Mouse (Mus musculus) forebrain, embryonic 13.5 days (tissue): Measurements from ENCODE around the gene Gja1. TPM values are rescaled to one million over a fixed set of nuclear protein-coding genes. Genes with fewer than 3 reads are reported as not detected.
"Not testable (repeated sequence)": the region's sequence is repeated elsewhere in the genome, so short reads cannot be mapped to it uniquely, and the experiment has no call there.

Experiments used
- ATAC-seq: fragments of 200-750 bp; cut with Nextera tagmentation; 2 replicates; pipeline ENCODE4 v1.8.0; 2017
- H3K27ac ChIP-seq: fragments of 300-500 bp; sonication (generic); 2 replicates; pipeline ENCODE4 v1.5.1; 2015; ENCODE audit warnings: inconsistent platforms, mild to moderate bottlenecking, moderate library complexity
- H3K27me3 ChIP-seq: fragments of 300-500 bp; sonication (generic); 2 replicates; pipeline ENCODE4 v1.6.1; 2015; ENCODE audit warnings: mild to moderate bottlenecking, inconsistent platforms
- H3K36me3 ChIP-seq: fragments of 300-500 bp; sonication (generic); 2 replicates; pipeline ENCODE4 v1.6.1; 2015; ENCODE audit warnings: mild to moderate bottlenecking, inconsistent platforms; ENCODE audit not compliant: poor library complexity, severe bottlenecking
- H3K4me1 ChIP-seq: fragments of 300-500 bp; sonication (generic); 2 replicates; pipeline ENCODE4 v1.6.1; 2015; ENCODE audit warnings: inconsistent platforms
- H3K4me2 ChIP-seq: fragments of 300-500 bp; sonication (generic); 2 replicates; pipeline ENCODE4 v1.6.1; 2015; ENCODE audit warnings: inconsistent platforms, mild to moderate bottlenecking, moderate library complexity
- H3K4me3 ChIP-seq: fragments of 300-500 bp; sonication (generic); 2 replicates; pipeline ENCODE4 v1.5.1; 2015; ENCODE audit warnings: mild to moderate bottlenecking, inconsistent platforms
- H3K9ac ChIP-seq: fragments of 300-500 bp; sonication (generic); 2 replicates; pipeline ENCODE4 v1.6.1; 2015; ENCODE audit warnings: mild to moderate bottlenecking, inconsistent platforms
- H3K9me3 ChIP-seq: fragments of 300-500 bp; sonication (generic); replicated peaks from 2 replicates; pipeline ENCODE4 v1.6.1; 2016; ENCODE audit warnings: inconsistent platforms
- WGBS: fragments of 180-500 bp; shearing (Covaris S2); methylation state at CpG from one replicate; pipeline ENCODE4 v1.1.7; 2015; 5-methylcytosine and 5-hydroxymethylcytosine counted together
- polyA plus RNA-seq: library from polyadenylated mRNA; unstranded; fragments of >200 nt; fragmentation: Nextera tagmentation; extraction: Ambion mirVana; gene quantifications from 2 replicates; pipeline ENCODE4 v1.2.1, GENCODE M21; 2015

The Gja1 gene
- polyA plus RNA-seq, 1 experiment from 2014 or later, result 76.0 TPM

GRCm38 (mm10) chr10:56385195-56386109 lies 8.3 kb downstream of the Gja1 start:
- Histone ChIP-seq H3K4me1 (peaks cover 7% of the 10 kb centered on the region), H3K4me3 (no peak overlapping the region), H3K9me3 (peaks cover 5% of the 10 kb centered on the region; the same call in 1 of the 2 replicates), H3K27me3 (no peaks in the 10 kb centered on the region), H3K9ac (no peak overlapping the region), H3K4me2 (no peak overlapping the region), H3K36me3 (peaks cover 28% of the 10 kb centered on the region), H3K27ac (no peak overlapping the region)
- WGBS, result 53% methylated on average over 13 of the region's 13 CpGs
- peak; percentile 75 for ATAC-seq

- no peak overlapping the region for H3K4me3 ChIP-seq
- H3K27ac ChIP-seq, result no peak overlapping the region
- no peak overlapping the region for H3K9ac ChIP-seq
- 80% methylated on average over 6 of the region's 6 CpGs for WGBS
- no peaks in the 10 kb centered on the region for H3K27me3 ChIP-seq
- H3K4me2 ChIP-seq, result no peak overlapping the region
- peaks cover 2% of the 10 kb centered on the region; the same call in 1 of the 2 replicates for H3K9me3 ChIP-seq
- H3K4me1 ChIP-seq, result no peaks in the 10 kb centered on the region
- peaks cover 26% of the 10 kb centered on the region for H3K36me3 ChIP-seq
- no peak for ATAC-seq
These were observed 16.1 kb downstream of the Gja1 start for GRCm38 (mm10) chr10:56393095-56393784.

GRCm38 (mm10) chr10:56393815-56394417 lies 16.8 kb downstream of the Gja1 start:
- not testable (repeated sequence) for H3K4me1 ChIP-seq, ATAC-seq, H3K9me3 ChIP-seq, H3K4me3 ChIP-seq, H3K27me3 ChIP-seq, H3K27ac ChIP-seq, H3K9ac ChIP-seq, H3K4me2 ChIP-seq
- H3K36me3 ChIP-seq, result peaks cover 19% of the 10 kb centered on the region
- WGBS, result 91% methylated on average over 7 of the region's 7 CpGs

GRCm38 (mm10) chr10:56397875-56398274 lies 20.7 kb downstream of the Gja1 start:
- Histone ChIP-seq H3K27ac (no peak overlapping the region), H3K4me1 (no peaks in the 10 kb centered on the region), H3K9me3 (no peaks in the 10 kb centered on the region), H3K9ac (no peak overlapping the region), H3K36me3 (no peaks in the 10 kb centered on the region), H3K4me2 (no peak overlapping the region), H3K4me3 (no peak overlapping the region), H3K27me3 (no peaks in the 10 kb centered on the region)
- no peak for ATAC-seq
- WGBS, result 73% methylated on average over 8 of the region's 8 CpGs

GRCm38 (mm10) chr10:56398310-56398709 lies 21.2 kb downstream of the Gja1 start:
- H3K9ac ChIP-seq, result no peak overlapping the region
- no peaks in the 10 kb centered on the region for H3K36me3 ChIP-seq
- H3K4me3 ChIP-seq, result no peak overlapping the region
- H3K4me2 ChIP-seq, result no peak overlapping the region
- no peak overlapping the region for H3K27ac ChIP-seq
- no peaks in the 10 kb centered on the region for H3K4me1 ChIP-seq
- no peaks in the 10 kb centered on the region for H3K9me3 ChIP-seq
- no peaks in the 10 kb centered on the region for H3K27me3 ChIP-seq
- 96% methylated on average over 2 of the region's 2 CpGs for WGBS
- ATAC-seq, result no peak

GRCm38 (mm10) chr10:56401396-56401795 lies 24.3 kb downstream of the Gja1 start:
- not testable (repeated sequence) for H3K9me3 ChIP-seq, H3K36me3 ChIP-seq, H3K4me2 ChIP-seq, H3K9ac ChIP-seq, H3K27me3 ChIP-seq, H3K27ac ChIP-seq, H3K4me1 ChIP-seq, ATAC-seq, H3K4me3 ChIP-seq
- WGBS, result 92% methylated on average over 8 of the region's 8 CpGs

GRCm38 (mm10) chr10:56405934-56406333 lies 28.8 kb downstream of the Gja1 start:
- H3K4me1 ChIP-seq, result no peaks in the 10 kb centered on the region
- no peaks in the 10 kb centered on the region for H3K9me3 ChIP-seq
- H3K27ac ChIP-seq, result no peak overlapping the region
- H3K36me3 ChIP-seq, result no peaks in the 10 kb centered on the region
- WGBS, result 89% methylated on average over 9 of the region's 9 CpGs
- ATAC-seq, result no peak
- H3K9ac ChIP-seq, result no peak overlapping the region
- no peaks in the 10 kb centered on the region for H3K27me3 ChIP-seq
- H3K4me3 ChIP-seq, result no peak overlapping the region
- H3K4me2 ChIP-seq, result no peak overlapping the region

GRCm38 (mm10) chr10:56406386-56407130 lies 29.4 kb downstream of the Gja1 start:
- WGBS, result 95% methylated on average over 6 of the region's 6 CpGs

GRCm38 (mm10) chr10:56415894-56416570 lies 38.9 kb downstream of the Gja1 start:
- Histone ChIP-seq H3K27ac (no peak overlapping the region), H3K9ac (no peak overlapping the region), H3K4me2 (no peak overlapping the region), H3K36me3 (no peaks in the 10 kb centered on the region), H3K27me3 (no peaks in the 10 kb centered on the region), H3K4me3 (no peak overlapping the region), H3K4me1 (no peaks in the 10 kb centered on the region), H3K9me3 (no peaks in the 10 kb centered on the region)
- ATAC-seq, result no peak
- WGBS, result 84% methylated on average over 7 of the region's 7 CpGs

More at GRCm38 (mm10) chr10:56406386-56407130, 29.4 kb downstream of the Gja1 start:
- no peaks in the 10 kb centered on the region for H3K36me3 ChIP-seq
- H3K27ac ChIP-seq, result no peak overlapping the region
- H3K4me3 ChIP-seq, result no peak overlapping the region
- no peak for ATAC-seq
- no peak overlapping the region for H3K4me2 ChIP-seq
- no peaks in the 10 kb centered on the region for H3K27me3 ChIP-seq
- no peak overlapping the region for H3K9ac ChIP-seq
- H3K9me3 ChIP-seq, result no peaks in the 10 kb centered on the region
- H3K4me1 ChIP-seq, result no peaks in the 10 kb centered on the region

- H3K4me3 ChIP-seq, result no peak overlapping the region
- no peak overlapping the region for H3K27ac ChIP-seq
- H3K36me3 ChIP-seq, result no peaks in the 10 kb centered on the region
- no peak overlapping the region for H3K4me2 ChIP-seq
- no peak overlapping the region for H3K9ac ChIP-seq
- WGBS, result 89% methylated on average over 4 of the region's 4 CpGs
- ATAC-seq, result no peak
- H3K9me3 ChIP-seq, result no peaks in the 10 kb centered on the region
- no peaks in the 10 kb centered on the region for H3K27me3 ChIP-seq
- no peaks in the 10 kb centered on the region for H3K4me1 ChIP-seq
These were observed 45.4 kb downstream of the Gja1 start for GRCm38 (mm10) chr10:56422518-56422917.

- Histone ChIP-seq H3K4me3 (no peak overlapping the region), H3K4me2 (no peak overlapping the region), H3K9ac (no peak overlapping the region), H3K4me1 (no peaks in the 10 kb centered on the region), H3K36me3 (no peaks in the 10 kb centered on the region), H3K9me3 (no peaks in the 10 kb centered on the region), H3K27ac (no peak overlapping the region), H3K27me3 (no peaks in the 10 kb centered on the region)
- no peak for ATAC-seq
- 86% methylated on average over 15 of the region's 15 CpGs for WGBS
These were observed 48.1 kb downstream of the Gja1 start for GRCm38 (mm10) chr10:56425016-56425798.
